In the genomic region with DNA sequence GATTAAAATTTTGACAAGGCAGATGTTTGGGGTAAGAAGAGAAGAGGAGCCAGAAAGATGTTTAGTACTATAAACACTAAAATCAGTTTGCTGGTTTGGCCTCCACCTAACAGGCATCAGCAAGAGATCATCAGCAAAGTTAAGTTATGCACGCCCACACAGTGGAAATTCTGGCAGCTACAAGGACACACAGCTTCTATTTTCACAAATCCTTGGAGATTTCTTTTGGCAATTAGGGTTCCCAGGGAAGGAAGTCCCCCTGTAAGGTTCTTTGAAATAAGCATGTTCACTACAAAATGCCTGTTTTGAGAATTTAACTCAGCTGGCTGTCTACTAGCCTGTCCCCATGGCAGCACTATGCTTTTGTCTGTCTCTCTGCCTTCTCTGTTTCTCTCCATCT, we compare ENCODE assay signal across 34 mouse cellular contexts. TPM values are rescaled to one million over a fixed set of nuclear protein-coding genes. Genes with fewer than 3 reads are reported as not detected.
DNase-seq lines count a peak whose midpoint lies in the region; ATAC-seq and TF ChIP-seq lines count a peak whose summit lies in the region.
"Had no signal": no experiment of that assay in that cellular context is flagged by ENCODE, and none has a peak within 500 bp of the region (broad histone marks: within the 10 kb centered on the region; RNA-seq: fewer than 3 reads in every experiment).

No protein-coding gene starts in this region.

- no peak for TF ChIP-seq EP300 in heart, adult 2 months (IDR thresholded peaks at IDR 0.05; ENCODE audit: insufficient read depth, low read depth, low read length)
- no peak for TF ChIP-seq EP300 in heart, postnatal 0 days (IDR thresholded peaks at IDR 0.05; ENCODE audit: low read depth)

- peaks cover 2% of the 10 kb centered on the region; the same call in 1 of the 2 replicates for H3K36me3 ChIP-seq in heart, adult 2 months (ENCODE audit: control insufficient read depth, insufficient read depth, low read length)
- H3K36me3 ChIP-seq in heart, embryonic 11.5 days (ENCODE audit: control insufficient read depth, insufficient read depth, low read length): no peaks in the 10 kb centered on the region
- H3K36me3 ChIP-seq in heart, postnatal 0 days (replicated peaks; ENCODE audit: control insufficient read depth, insufficient read depth, low read length): no peaks in the 10 kb centered on the region
- H3K36me3 ChIP-seq: embryonic facial prominence, embryonic 12.5 days; embryonic facial prominence, embryonic 15.5 days; heart, embryonic 13.5 days; hindbrain, embryonic 12.5 days; hindbrain, embryonic 15.5 days had no signal

- WGBS in heart, adult 2 months: 31% methylated on average over 1 of the region's 1 CpGs
- 50% methylated on average over 1 of the region's 1 CpGs for WGBS in heart, embryonic 11.5 days (ENCODE audit: insufficient replicate concordance)
- 20% methylated on average over 1 of the region's 1 CpGs for WGBS in heart, postnatal 0 days

- no peak overlapping the region for H3K4me3 ChIP-seq in heart, adult 2 months
- no peak overlapping the region for H3K4me3 ChIP-seq in heart, embryonic 11.5 days (ENCODE audit: low read depth, low read length)
- no peak overlapping the region for H3K4me3 ChIP-seq in heart, postnatal 0 days (ENCODE audit: low read depth, low read length)
- no peak overlapping the region for H3K4me3 ChIP-seq in brown adipose tissue, adult 24 weeks (ENCODE audit: insufficient read depth, low read depth, low read length)
- H3K4me3 ChIP-seq: embryonic facial prominence, embryonic 12.5 days; embryonic facial prominence, embryonic 15.5 days; heart, embryonic 13.5 days; hindbrain, embryonic 12.5 days; hindbrain, embryonic 15.5 days had no signal

- TF ChIP-seq CTCF in heart, adult 2 months (IDR thresholded peaks at IDR 0.05): no peak
- no peak for TF ChIP-seq CTCF in heart, postnatal 0 days (IDR thresholded peaks at IDR 0.05; ENCODE audit: low read depth)

- peak overlapping the region; percentile 43 for H3K27ac ChIP-seq in heart, adult 2 months
- no peak overlapping the region for H3K27ac ChIP-seq in heart, embryonic 11.5 days (ENCODE audit: low read depth, low read length)
- H3K27ac ChIP-seq in heart, postnatal 0 days (ENCODE audit: low read depth): peak overlapping the region; percentile 21; the same call in 1 of the 2 replicates
- peak overlapping the region; percentile 93 for H3K27ac ChIP-seq in brown adipose tissue, adult 24 weeks (replicated peaks; ENCODE audit: low read depth, low read length)
- H3K27ac ChIP-seq: embryonic facial prominence, embryonic 12.5 days; embryonic facial prominence, embryonic 15.5 days; heart, embryonic 13.5 days; hindbrain, embryonic 12.5 days; hindbrain, embryonic 15.5 days had no signal

- ATAC-seq in heart, embryonic 11.5 days (replicated peaks; ENCODE audit: insufficient number of reproducible peaks, low FRiP score, low TSS enrichment): no peak
- no peak for ATAC-seq in heart, postnatal 0 days (ENCODE audit: insufficient read depth, low read depth)
- ATAC-seq: CD4-positive, CD25-positive, alpha-beta regulatory T cell, adult 4 months; forebrain, embryonic 14.5 days; forebrain, postnatal 0 days; intestine, postnatal 0 days had no signal

- no peak overlapping the region for H3K4me2 ChIP-seq in heart, embryonic 11.5 days
- no peak overlapping the region for H3K4me2 ChIP-seq in heart, postnatal 0 days (ENCODE audit: low read depth, low read length)
- H3K4me2 ChIP-seq: embryonic facial prominence, embryonic 12.5 days; embryonic facial prominence, embryonic 15.5 days; heart, embryonic 13.5 days; hindbrain, embryonic 12.5 days; hindbrain, embryonic 15.5 days had no signal

- H3K4me1 ChIP-seq in heart, adult 2 months (ENCODE audit: control insufficient read depth, insufficient read depth, low read length): peaks cover 8% of the 10 kb centered on the region
- no peaks in the 10 kb centered on the region for H3K4me1 ChIP-seq in heart, embryonic 11.5 days (ENCODE audit: control insufficient read depth, insufficient read depth, low read length)
- H3K4me1 ChIP-seq in heart, postnatal 0 days (ENCODE audit: control insufficient read depth, insufficient read depth): no peaks in the 10 kb centered on the region
- H3K4me1 ChIP-seq in brown adipose tissue, adult 24 weeks (ENCODE audit: control insufficient read depth, insufficient read depth, insufficient read length, low read length): peaks cover 21% of the 10 kb centered on the region
- H3K4me1 ChIP-seq: embryonic facial prominence, embryonic 12.5 days; embryonic facial prominence, embryonic 15.5 days; heart, embryonic 13.5 days; hindbrain, embryonic 12.5 days; hindbrain, embryonic 15.5 days had no signal

- no peaks in the 10 kb centered on the region for H3K27me3 ChIP-seq in heart, adult 2 months (ENCODE audit: control insufficient read depth, insufficient read depth, low read length)
- H3K27me3 ChIP-seq in heart, embryonic 11.5 days (ENCODE audit: control insufficient read depth, insufficient read depth, low read length): no peaks in the 10 kb centered on the region
- H3K27me3 ChIP-seq in heart, postnatal 0 days (ENCODE audit: control insufficient read depth, insufficient read depth, low read length): no peaks in the 10 kb centered on the region
- H3K27me3 ChIP-seq: embryonic facial prominence, embryonic 12.5 days; embryonic facial prominence, embryonic 15.5 days; hindbrain, embryonic 12.5 days; hindbrain, embryonic 15.5 days had no signal

- no peak for TF ChIP-seq POLR2A in heart, adult 2 months (IDR thresholded peaks at IDR 0.05; ENCODE audit: insufficient read depth, low read depth, low read length)

- no peak overlapping the region for H3K9ac ChIP-seq in heart, adult 2 months (ENCODE audit: low read depth, low read length)
- H3K9ac ChIP-seq in heart, embryonic 11.5 days (ENCODE audit: low read depth, low read length): no peak overlapping the region
- H3K9ac ChIP-seq in heart, postnatal 0 days (replicated peaks; ENCODE audit: low read depth, low read length): no peak overlapping the region
- H3K9ac ChIP-seq: embryonic facial prominence, embryonic 12.5 days; embryonic facial prominence, embryonic 15.5 days; forebrain, postnatal 0 days; heart, embryonic 13.5 days; hindbrain, embryonic 12.5 days; hindbrain, embryonic 15.5 days had no signal

- H3K79me2 ChIP-seq in heart, adult 2 months (replicated peaks; ENCODE audit: control insufficient read depth, insufficient read depth, low read length): no peaks in the 10 kb centered on the region

- intact Hi-C loops in heart, adult 2 months (cut with DNase I): no loop called here

- no peak for DNase-seq in heart, adult 2 months
- DNase-seq in heart, postnatal 0 days (ENCODE audit: low spot score): no peak
- no peak for DNase-seq in heart, postnatal 4 days
- peak; percentile 48 for DNase-seq in brain, adult 2 months (ENCODE audit: low read depth, low spot score)
- DNase-seq: adrenal gland, adult 2 months; adrenal gland, postnatal 14 days; cerebellum, adult 18-20 months; cerebellum, adult 9-11 months; cerebellum, postnatal 25 days; forebrain, postnatal 0 days; gastrocnemius, postnatal 10 days; gastrocnemius, postnatal 36 days; heart, postnatal 14 days; kidney, adult 8-10 months had no signal

- no peaks in the 10 kb centered on the region for H3K9me3 ChIP-seq in heart, embryonic 11.5 days (replicated peaks; ENCODE audit: control insufficient read depth, low read length)
- H3K9me3 ChIP-seq in heart, postnatal 0 days (replicated peaks; ENCODE audit: control insufficient read depth, low read length): no peaks in the 10 kb centered on the region
- H3K9me3 ChIP-seq: embryonic facial prominence, embryonic 12.5 days; embryonic facial prominence, embryonic 15.5 days; heart, embryonic 13.5 days; hindbrain, embryonic 12.5 days; hindbrain, embryonic 15.5 days had no signal

RNA-seq across cellular contexts. Expression of gene Olfr1396, which starts 3.7 kb away (rescaled TPM):
- total RNA-seq in heart, adult 2 months (2021): 1 to 10 TPM in 1 of 2 experiments, under 1 TPM in 1; 0.97 to 1.4 TPM
- 4.4 and 9.7 TPM in 2 replicates for polyA plus RNA-seq in heart, adult 2 months (2012; rRNA removed)
- polyA plus RNA-seq in heart, embryonic 11.5 days (2014; fragmentation: Nextera tagmentation; extraction: Ambion mirVana): not detected in 2 replicates
- total RNA-seq in heart, postnatal 0 days (2014; rRNA removed; ENCODE audit: low replicate concordance): 20.3 TPM in 1 of 2 replicates, not detected in the other
- polyA plus RNA-seq in heart, postnatal 0 days (2015; fragmentation: Nextera tagmentation; extraction: Ambion mirVana): 0.45 and 0.59 TPM in 2 replicates
- total RNA-seq in heart, postnatal 4 days (2021): 1 to 10 TPM in 1 of 2 experiments, under 1 TPM in 1; 0.63 to 1.1 TPM
- 0.38 TPM in 1 of 2 replicates, not detected in the other for polyA plus RNA-seq in brown adipose tissue, adult 24 weeks (2012; ENCODE audit: insufficient read depth, insufficient read length, missing spikeins)
- total RNA-seq: common myeloid progenitor, adult 5-6 weeks; gastrocnemius, adult 18-20 months; gastrocnemius, postnatal 10 days; gastrocnemius, postnatal 36 days; granulocyte monocyte progenitor cell, adult 5-6 weeks; hematopoietic stem cell, adult 5-6 weeks; MEL had no signal
- polyA plus RNA-seq: brain, embryonic 14.5 days; C2C12; embryonic facial prominence, embryonic 12.5 days; forebrain, embryonic 11.5 days; forebrain, embryonic 14.5 days; heart, embryonic 13.5 days; hindbrain, embryonic 12.5 days; hindbrain, embryonic 15.5 days; intestine, embryonic 14.5 days had no signal

RNA-seq across cellular contexts. Expression of gene Olfr1395, which starts 31.1 kb away (rescaled TPM):
- not detected for total RNA-seq in heart, adult 2 months (2021)
- 0.12 TPM in 1 of 2 replicates, not detected in the other for polyA plus RNA-seq in heart, adult 2 months (2012; rRNA removed)
- not detected in 2 replicates for polyA plus RNA-seq in heart, embryonic 11.5 days (2014; fragmentation: Nextera tagmentation; extraction: Ambion mirVana)
- total RNA-seq in heart, postnatal 0 days (2014; rRNA removed; ENCODE audit: low replicate concordance): not detected in 2 replicates
- not detected in 2 replicates for polyA plus RNA-seq in heart, postnatal 0 days (2015; fragmentation: Nextera tagmentation; extraction: Ambion mirVana)
- total RNA-seq in heart, postnatal 4 days (2021): not detected
- not detected in 2 replicates for polyA plus RNA-seq in brown adipose tissue, adult 24 weeks (2012; ENCODE audit: insufficient read depth, insufficient read length, missing spikeins)
- total RNA-seq: adrenal gland, adult 2 months; adrenal gland, postnatal 14 days; adrenal gland, postnatal 4 days; common myeloid progenitor, adult 5-6 weeks; forebrain, postnatal 0 days; gastrocnemius, adult 18-20 months; gastrocnemius, postnatal 10 days; gastrocnemius, postnatal 36 days; granulocyte monocyte progenitor cell, adult 5-6 weeks; heart, postnatal 14 days; hematopoietic stem cell, adult 5-6 weeks; MEL had no signal
- polyA plus RNA-seq: adrenal gland, adult 2 months; brain, embryonic 14.5 days; C2C12; CD4-positive, CD25-positive, alpha-beta regulatory T cell, adult 4 months; embryonic facial prominence, embryonic 12.5 days; forebrain, embryonic 11.5 days; forebrain, embryonic 14.5 days; forebrain, postnatal 0 days; heart, embryonic 13.5 days; hindbrain, embryonic 12.5 days; hindbrain, embryonic 15.5 days; intestine, embryonic 14.5 days; intestine, postnatal 0 days had no signal

RNA-seq across cellular contexts. Expression of gene Ifi47, which starts 34.6 kb away (rescaled TPM):
- 1 to 10 TPM; 2.5 to 3.3 TPM for total RNA-seq in heart, adult 2 months (2021)
- 2.6 and 3.3 TPM in 2 replicates for polyA plus RNA-seq in heart, adult 2 months (2012; rRNA removed)
- 0.58 and 0.96 TPM in 2 replicates for polyA plus RNA-seq in heart, embryonic 11.5 days (2014; fragmentation: Nextera tagmentation; extraction: Ambion mirVana)
- total RNA-seq in heart, postnatal 0 days (2014; rRNA removed; ENCODE audit: low replicate concordance): 2.0 and 2.1 TPM in 2 replicates
- 1.4 and 1.8 TPM in 2 replicates for polyA plus RNA-seq in heart, postnatal 0 days (2015; fragmentation: Nextera tagmentation; extraction: Ambion mirVana)
- total RNA-seq in heart, postnatal 4 days (2021): 1 to 10 TPM; 1.4 to 1.6 TPM
- 2.9 and 4.6 TPM in 2 replicates for polyA plus RNA-seq in brown adipose tissue, adult 24 weeks (2012; ENCODE audit: insufficient read depth, insufficient read length, missing spikeins)

RNA-seq across cellular contexts. Expression of gene Olfr1394, which starts 43.2 kb away (rescaled TPM):
- not detected for total RNA-seq in heart, adult 2 months (2021)
- polyA plus RNA-seq in heart, adult 2 months (2012; rRNA removed): not detected in 2 replicates
- not detected in 2 replicates for polyA plus RNA-seq in heart, embryonic 11.5 days (2014; fragmentation: Nextera tagmentation; extraction: Ambion mirVana)
- total RNA-seq in heart, postnatal 0 days (2014; rRNA removed; ENCODE audit: low replicate concordance): not detected in 2 replicates
- not detected in 2 replicates for polyA plus RNA-seq in heart, postnatal 0 days (2015; fragmentation: Nextera tagmentation; extraction: Ambion mirVana)
- total RNA-seq in heart, postnatal 4 days (2021): not detected
- polyA plus RNA-seq in brown adipose tissue, adult 24 weeks (2012; ENCODE audit: insufficient read depth, insufficient read length, missing spikeins): not detected in 2 replicates
- total RNA-seq: adrenal gland, adult 2 months; adrenal gland, postnatal 14 days; adrenal gland, postnatal 4 days; common myeloid progenitor, adult 5-6 weeks; forebrain, postnatal 0 days; gastrocnemius, adult 18-20 months; gastrocnemius, postnatal 10 days; gastrocnemius, postnatal 36 days; granulocyte monocyte progenitor cell, adult 5-6 weeks; heart, postnatal 14 days; hematopoietic stem cell, adult 5-6 weeks; MEL had no signal
- polyA plus RNA-seq: adrenal gland, adult 2 months; brain, embryonic 14.5 days; C2C12; CD4-positive, CD25-positive, alpha-beta regulatory T cell, adult 4 months; embryonic facial prominence, embryonic 12.5 days; forebrain, embryonic 11.5 days; forebrain, embryonic 14.5 days; forebrain, postnatal 0 days; heart, embryonic 13.5 days; hindbrain, embryonic 12.5 days; hindbrain, embryonic 15.5 days; intestine, embryonic 14.5 days; intestine, postnatal 0 days had no signal

RNA-seq across cellular contexts. Expression of gene Tgtp2, which starts 47.0 kb away (rescaled TPM):
- total RNA-seq in heart, adult 2 months (2021): 1 to 10 TPM; 1.2 to 6.9 TPM
- 7.2 and 10.3 TPM in 2 replicates for polyA plus RNA-seq in heart, adult 2 months (2012; rRNA removed)
- not detected in 2 replicates for polyA plus RNA-seq in heart, embryonic 11.5 days (2014; fragmentation: Nextera tagmentation; extraction: Ambion mirVana)
- total RNA-seq in heart, postnatal 0 days (2014; rRNA removed; ENCODE audit: low replicate concordance): 0.08 TPM in 1 of 2 replicates, not detected in the other
- 0.36 and 0.54 TPM in 2 replicates for polyA plus RNA-seq in heart, postnatal 0 days (2015; fragmentation: Nextera tagmentation; extraction: Ambion mirVana)
- total RNA-seq in heart, postnatal 4 days (2021): not detected
- polyA plus RNA-seq in brown adipose tissue, adult 24 weeks (2012; ENCODE audit: insufficient read depth, insufficient read length, missing spikeins): 19.9 and 29.5 TPM in 2 replicates
- total RNA-seq: forebrain, postnatal 0 days; gastrocnemius, postnatal 10 days had no signal
- polyA plus RNA-seq: forebrain, embryonic 11.5 days; forebrain, postnatal 0 days; hindbrain, embryonic 12.5 days; hindbrain, embryonic 15.5 days had no signal
